Mouse (Mus musculus): Measurements from ENCODE around the gene Kcnh2. TPM values are rescaled to one million over a fixed set of nuclear protein-coding genes. Genes with fewer than 3 reads are reported as not detected.

Gene Kcnh2
- polyA plus RNA-seq, 1 experiment from 2014 or later, result 20.8 TPM

GRCm38 (mm10) chr5:24348546-24348945, 2.9 kb downstream of the Kcnh2 start:
- Histone ChIP-seq H3K4me3 (ENCODE audit: low read depth, low read length) (peak overlapping the region; percentile 82), H3K36me3 (ENCODE audit: control insufficient read depth, insufficient read depth, low read length) (no peaks in the 10 kb centered on the region), H3K4me2 (peak overlapping the region; percentile 92), H3K27me3 (ENCODE audit: control insufficient read depth, insufficient read depth, low read length) (peaks cover 7% of the 10 kb centered on the region), H3K27ac (ENCODE audit: low read depth, low read length) (peak overlapping the region; percentile 98), H3K4me1 (ENCODE audit: control insufficient read depth, insufficient read depth, low read length) (peaks cover 66% of the 10 kb centered on the region), H3K9me3 (replicated peaks; ENCODE audit: control insufficient read depth, low read length) (no peaks in the 10 kb centered on the region), H3K9ac (ENCODE audit: low read depth, low read length) (peak overlapping the region; percentile 94)
- peak; percentile 13; the same call in 1 of the 2 replicates for ATAC-seq (replicated peaks; ENCODE audit: insufficient number of reproducible peaks, low FRiP score, low TSS enrichment)
- under 1% methylated on average over 29 of the region's 30 CpGs for WGBS (ENCODE audit: insufficient replicate concordance)

GRCm38 (mm10) chr5:24348128-24348527, 3.3 kb downstream of the Kcnh2 start:
- WGBS (ENCODE audit: insufficient replicate concordance), result under 1% methylated on average over 38 of the region's 41 CpGs
- Histone ChIP-seq H3K9ac (ENCODE audit: low read depth, low read length) (peak overlapping the region; percentile 94; the same call in 1 of the 2 replicates), H3K27me3 (ENCODE audit: control insufficient read depth, insufficient read depth, low read length) (peaks cover 7% of the 10 kb centered on the region), H3K4me1 (ENCODE audit: control insufficient read depth, insufficient read depth, low read length) (peaks cover 68% of the 10 kb centered on the region), H3K9me3 (replicated peaks; ENCODE audit: control insufficient read depth, low read length) (no peaks in the 10 kb centered on the region), H3K4me2 (peak overlapping the region; percentile 92), H3K27ac (ENCODE audit: low read depth, low read length) (0 out of 2 replicates have a peak overlapping the region, but pooled peaks have one; percentile 98), H3K4me3 (ENCODE audit: low read depth, low read length) (peak overlapping the region; percentile 82), H3K36me3 (ENCODE audit: control insufficient read depth, insufficient read depth, low read length) (no peaks in the 10 kb centered on the region)
- no peak for ATAC-seq (replicated peaks; ENCODE audit: insufficient number of reproducible peaks, low FRiP score, low TSS enrichment)

GRCm38 (mm10) chr5:24347186-24347875, 4.1 kb downstream of the Kcnh2 start:
- ATAC-seq (replicated peaks; ENCODE audit: insufficient number of reproducible peaks, low FRiP score, low TSS enrichment), result no peak
- H3K36me3 ChIP-seq (ENCODE audit: control insufficient read depth, insufficient read depth, low read length), result no peaks in the 10 kb centered on the region
- H3K4me3 ChIP-seq (ENCODE audit: low read depth, low read length), result no peak overlapping the region
- H3K4me2 ChIP-seq, result peak overlapping the region; percentile 92
- no peaks in the 10 kb centered on the region for H3K9me3 ChIP-seq (replicated peaks; ENCODE audit: control insufficient read depth, low read length)
- no peak overlapping the region; the same call in 1 of the 2 replicates for H3K9ac ChIP-seq (ENCODE audit: low read depth, low read length)
- H3K27me3 ChIP-seq (ENCODE audit: control insufficient read depth, insufficient read depth, low read length), result peaks cover 7% of the 10 kb centered on the region
- H3K4me1 ChIP-seq (ENCODE audit: control insufficient read depth, insufficient read depth, low read length), result peaks cover 70% of the 10 kb centered on the region
- 50% methylated on average over 7 of the region's 7 CpGs for WGBS (ENCODE audit: insufficient replicate concordance)
- H3K27ac ChIP-seq (ENCODE audit: low read depth, low read length), result no peak overlapping the region

GRCm38 (mm10) chr5:24346313-24346712, 5.1 kb downstream of the Kcnh2 start:
- Histone ChIP-seq H3K9ac (ENCODE audit: low read depth, low read length) (no peak overlapping the region), H3K27me3 (ENCODE audit: control insufficient read depth, insufficient read depth, low read length) (peaks cover 7% of the 10 kb centered on the region), H3K36me3 (ENCODE audit: control insufficient read depth, insufficient read depth, low read length) (no peaks in the 10 kb centered on the region), H3K4me2 (no peak overlapping the region), H3K9me3 (replicated peaks; ENCODE audit: control insufficient read depth, low read length) (no peaks in the 10 kb centered on the region), H3K4me1 (ENCODE audit: control insufficient read depth, insufficient read depth, low read length) (peaks cover 74% of the 10 kb centered on the region), H3K4me3 (ENCODE audit: low read depth, low read length) (no peak overlapping the region), H3K27ac (ENCODE audit: low read depth, low read length) (no peak overlapping the region)
- ATAC-seq (replicated peaks; ENCODE audit: insufficient number of reproducible peaks, low FRiP score, low TSS enrichment), result no peak
- WGBS (ENCODE audit: insufficient replicate concordance), result 66% methylated on average over 7 of the region's 7 CpGs

GRCm38 (mm10) chr5:24344477-24345051, 6.8 kb downstream of the Kcnh2 start:
- Histone ChIP-seq H3K4me1 (ENCODE audit: control insufficient read depth, insufficient read depth, low read length) (peaks cover 78% of the 10 kb centered on the region), H3K9me3 (replicated peaks; ENCODE audit: control insufficient read depth, low read length) (no peaks in the 10 kb centered on the region), H3K36me3 (ENCODE audit: control insufficient read depth, insufficient read depth, low read length) (peaks cover 2% of the 10 kb centered on the region; the same call in 1 of the 2 replicates), H3K9ac (ENCODE audit: low read depth, low read length) (peak overlapping the region; percentile 6), H3K27ac (ENCODE audit: low read depth, low read length) (peak overlapping the region; percentile 57), H3K4me3 (ENCODE audit: low read depth, low read length) (no peak overlapping the region), H3K27me3 (ENCODE audit: control insufficient read depth, insufficient read depth, low read length) (no peaks in the 10 kb centered on the region; the same call in 1 of the 2 replicates), H3K4me2 (peak overlapping the region; percentile 7)
- peak; percentile 9; the same call in 1 of the 2 replicates for ATAC-seq (replicated peaks; ENCODE audit: insufficient number of reproducible peaks, low FRiP score, low TSS enrichment)
- 17% methylated on average over 12 of the region's 12 CpGs for WGBS (ENCODE audit: insufficient replicate concordance)

- H3K27ac ChIP-seq (ENCODE audit: low read depth, low read length), result peak overlapping the region; percentile 57
- peaks cover 2% of the 10 kb centered on the region; the same call in 1 of the 2 replicates for H3K36me3 ChIP-seq (ENCODE audit: control insufficient read depth, insufficient read depth, low read length)
- ATAC-seq (replicated peaks; ENCODE audit: insufficient number of reproducible peaks, low FRiP score, low TSS enrichment), result no peak
- H3K9ac ChIP-seq (ENCODE audit: low read depth, low read length), result peak overlapping the region; percentile 6
- WGBS (ENCODE audit: insufficient replicate concordance), result 16% methylated on average over 2 of the region's 2 CpGs
- H3K27me3 ChIP-seq (ENCODE audit: control insufficient read depth, insufficient read depth, low read length), result no peaks in the 10 kb centered on the region
- H3K4me3 ChIP-seq (ENCODE audit: low read depth, low read length), result no peak overlapping the region
- peaks cover 78% of the 10 kb centered on the region for H3K4me1 ChIP-seq (ENCODE audit: control insufficient read depth, insufficient read depth, low read length)
- no peaks in the 10 kb centered on the region for H3K9me3 ChIP-seq (replicated peaks; ENCODE audit: control insufficient read depth, low read length)
- H3K4me2 ChIP-seq, result peak overlapping the region; percentile 7; the same call in 1 of the 2 replicates
Observed at GRCm38 (mm10) chr5:24343977-24344436, 7.4 kb downstream of the Kcnh2 start.

- ATAC-seq (replicated peaks; ENCODE audit: insufficient number of reproducible peaks, low FRiP score, low TSS enrichment), result no peak
- H3K9ac ChIP-seq (ENCODE audit: low read depth, low read length), result no peak overlapping the region
Observed at GRCm38 (mm10) chr5:24343379-24343778, 8.0 kb downstream of the Kcnh2 start.

GRCm38 (mm10) chr5:24342966-24343365, 8.4 kb downstream of the Kcnh2 start:
- Histone ChIP-seq H3K9ac (ENCODE audit: low read depth, low read length) (no peak overlapping the region), H3K27me3 (ENCODE audit: control insufficient read depth, insufficient read depth, low read length) (no peaks in the 10 kb centered on the region), H3K4me2 (no peak overlapping the region), H3K4me1 (ENCODE audit: control insufficient read depth, insufficient read depth, low read length) (peaks cover 79% of the 10 kb centered on the region), H3K36me3 (ENCODE audit: control insufficient read depth, insufficient read depth, low read length) (peaks cover 4% of the 10 kb centered on the region), H3K27ac (ENCODE audit: low read depth, low read length) (peak overlapping the region; percentile 57), H3K9me3 (replicated peaks; ENCODE audit: control insufficient read depth, low read length) (no peaks in the 10 kb centered on the region), H3K4me3 (ENCODE audit: low read depth, low read length) (no peak overlapping the region)
- no peak for ATAC-seq (replicated peaks; ENCODE audit: insufficient number of reproducible peaks, low FRiP score, low TSS enrichment)
- WGBS (ENCODE audit: insufficient replicate concordance), result 35% methylated on average over 8 of the region's 8 CpGs

More at GRCm38 (mm10) chr5:24343379-24343778, 8.0 kb downstream of the Kcnh2 start:
- H3K27me3 ChIP-seq (ENCODE audit: control insufficient read depth, insufficient read depth, low read length), result no peaks in the 10 kb centered on the region
- peaks cover 78% of the 10 kb centered on the region for H3K4me1 ChIP-seq (ENCODE audit: control insufficient read depth, insufficient read depth, low read length)
- H3K4me2 ChIP-seq, result no peak overlapping the region
- H3K36me3 ChIP-seq (ENCODE audit: control insufficient read depth, insufficient read depth, low read length), result peaks cover 2% of the 10 kb centered on the region; the same call in 1 of the 2 replicates
- no peaks in the 10 kb centered on the region for H3K9me3 ChIP-seq (replicated peaks; ENCODE audit: control insufficient read depth, low read length)
- no peak overlapping the region for H3K4me3 ChIP-seq (ENCODE audit: low read depth, low read length)
- H3K27ac ChIP-seq (ENCODE audit: low read depth, low read length), result peak overlapping the region; percentile 57

All from heart, embryonic 11.5 days (tissue).